Mouse (Mus musculus) thymus, adult 18-20 months (tissue): ENCODE results near the gene Cd164l2.

Source experiments
- DNase-seq, 2 experiments: peaks; one replicate each; pipeline ENCODE4 v3.0.0; 2022; ENCODE audit warnings: mixed read lengths in 2 of 2

Cd164l2 gene

DNA sequence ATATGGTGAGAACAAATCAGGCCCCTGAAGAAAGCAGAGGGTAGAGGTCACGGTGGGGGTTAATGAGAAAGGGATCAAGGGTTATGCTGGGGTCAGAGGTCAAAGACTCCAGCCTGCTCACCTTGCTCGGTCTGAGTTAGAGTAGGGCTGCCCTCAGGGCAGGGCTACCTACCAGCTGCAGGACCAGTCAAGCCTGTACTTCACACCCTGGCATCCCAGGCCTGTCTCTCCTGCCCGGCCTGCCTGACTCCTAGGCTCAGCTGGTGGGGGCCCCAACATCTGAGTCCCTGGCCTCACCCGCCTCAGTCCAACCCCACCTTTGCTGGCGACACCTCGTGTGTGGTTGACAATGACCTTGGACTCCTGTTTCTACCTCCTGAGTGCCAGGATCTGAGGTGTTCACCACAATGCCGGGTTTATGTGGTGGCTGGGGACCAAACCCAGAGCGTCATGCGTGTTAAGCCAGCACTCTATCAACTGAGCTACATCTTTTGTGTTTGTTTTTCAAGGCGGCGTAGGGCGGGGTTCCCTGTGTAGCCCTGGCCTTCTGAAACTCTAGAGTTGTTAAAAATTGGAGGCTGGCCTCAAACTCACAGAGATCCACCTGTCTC lies 46.0 kb downstream of the Cd164l2 start:
- DNase-seq = no peak

DNA sequence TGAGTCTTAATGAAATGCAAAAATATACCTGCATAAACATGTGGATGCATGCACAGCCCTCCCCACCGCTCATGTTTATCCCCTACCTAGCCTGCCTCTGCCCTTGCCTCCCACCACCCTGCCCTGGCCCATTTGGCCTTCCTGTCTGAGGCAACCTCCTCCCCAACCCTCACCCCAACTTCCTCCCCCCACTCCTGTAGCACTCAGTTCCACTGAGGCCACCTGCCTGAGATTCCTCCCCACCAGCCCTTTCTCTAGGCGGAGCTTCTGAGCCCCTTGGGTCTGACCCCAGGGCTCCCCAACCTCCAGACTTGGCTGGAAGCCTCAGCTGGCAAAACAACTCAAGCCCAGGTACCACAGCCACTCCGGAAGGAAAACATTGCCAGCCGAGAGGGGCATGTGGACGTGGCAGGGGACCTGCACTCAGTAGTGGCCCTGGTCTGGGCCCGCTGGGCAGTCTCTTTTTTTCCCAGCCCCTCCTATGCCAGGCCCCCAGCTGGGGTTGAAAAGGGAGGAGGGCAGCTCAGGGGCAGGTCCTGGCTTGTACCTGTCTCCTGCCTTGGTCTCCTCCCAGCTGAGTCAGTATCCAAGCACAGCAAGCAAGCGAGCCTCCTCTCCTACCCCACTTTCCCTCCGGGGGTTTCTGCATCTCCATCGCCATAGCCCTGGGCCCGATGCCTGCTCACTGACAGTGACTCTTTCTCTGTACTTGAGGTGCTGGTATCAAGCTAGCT lies 49.9 kb downstream of the Cd164l2 start:
- DNase-seq = peak; percentile 58 to 73

DNA sequence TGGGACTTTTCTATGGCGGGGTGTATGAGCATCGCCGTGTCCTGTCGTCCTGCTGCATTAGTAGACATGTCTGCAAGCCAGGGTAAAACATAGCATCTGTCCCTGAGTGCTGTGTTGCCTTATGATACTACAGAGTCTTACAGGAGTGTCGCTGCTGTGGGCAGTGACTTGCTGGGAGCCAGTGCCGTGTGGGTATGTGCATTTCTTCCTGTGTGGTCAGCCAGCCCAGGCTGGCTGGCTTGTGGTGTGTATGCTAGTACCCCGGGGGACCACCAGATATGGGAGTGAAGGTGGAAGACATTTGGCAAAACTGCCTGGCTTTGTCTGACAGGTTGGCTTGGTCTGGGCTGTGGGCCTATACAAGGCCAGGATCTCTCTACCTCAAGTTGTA lies 50.4 kb downstream of the Cd164l2 start:
- DNase-seq = no peak

DNA sequence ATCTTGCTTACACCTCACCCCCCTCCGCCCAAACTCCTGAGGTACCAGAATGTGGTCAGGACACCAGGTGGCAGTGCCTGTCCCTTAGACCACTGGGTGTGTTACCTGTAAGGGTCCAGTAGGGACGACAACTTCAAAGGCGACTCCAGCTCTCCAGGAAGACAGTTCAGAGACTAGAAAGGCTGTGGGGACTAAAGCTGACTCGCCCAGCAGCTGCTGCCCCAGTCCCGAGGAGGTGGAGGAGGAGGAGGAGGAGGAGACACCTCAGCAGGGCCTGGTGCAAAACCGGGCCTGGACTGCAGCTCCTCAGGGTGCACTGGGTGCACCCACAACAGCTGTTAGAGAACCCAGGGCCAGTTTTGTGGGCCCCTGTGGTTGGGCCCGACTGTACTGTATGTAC lies 51.0 kb downstream of the Cd164l2 start, which contains the start of gene Sytl1:
Gene Sytl1, minus strand, starts transcription at position 232 of the 400 bp plus-strand sequence.
- peak in 1 of 2 experiments; percentile 43 for DNase-seq

- no peak for DNase-seq
Observed at GRCm38 (mm10) chr4:133263756-133264155, 51.8 kb downstream of the Cd164l2 start.

GRCm38 (mm10) chr4:133264559-133264958 lies 52.6 kb downstream of the Cd164l2 start:
- DNase-seq = no peak

DNA sequence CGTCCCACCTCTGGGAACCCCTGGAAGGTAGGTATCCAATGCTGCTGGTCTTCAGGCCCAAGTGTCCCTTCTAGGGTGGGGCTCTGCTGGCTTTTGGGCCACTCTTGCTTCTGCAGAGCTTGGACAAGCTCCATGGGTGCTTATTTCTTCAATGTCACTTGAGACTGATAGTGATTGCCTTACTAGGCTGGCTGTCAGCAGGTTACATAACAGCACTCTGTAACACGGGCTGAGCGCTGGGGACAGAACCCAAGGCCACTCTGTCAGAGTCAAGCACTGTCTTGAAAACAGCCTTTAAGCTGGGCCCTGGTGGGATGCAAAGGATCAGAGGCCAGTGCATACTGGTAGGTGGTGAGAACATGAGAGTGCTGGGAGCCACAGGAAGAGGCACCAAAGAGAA lies 53.4 kb downstream of the Cd164l2 start:
- no peak for DNase-seq

GRCm38 (mm10) chr4:133265759-133266158 lies 53.8 kb downstream of the Cd164l2 start:
- DNase-seq = no peak

GRCm38 (mm10) chr4:133266248-133266880 lies 54.4 kb downstream of the Cd164l2 start:
- no peak for DNase-seq

GRCm38 (mm10) chr4:133268931-133269330 lies 57.0 kb downstream of the Cd164l2 start:
- DNase-seq = no peak

DNA sequence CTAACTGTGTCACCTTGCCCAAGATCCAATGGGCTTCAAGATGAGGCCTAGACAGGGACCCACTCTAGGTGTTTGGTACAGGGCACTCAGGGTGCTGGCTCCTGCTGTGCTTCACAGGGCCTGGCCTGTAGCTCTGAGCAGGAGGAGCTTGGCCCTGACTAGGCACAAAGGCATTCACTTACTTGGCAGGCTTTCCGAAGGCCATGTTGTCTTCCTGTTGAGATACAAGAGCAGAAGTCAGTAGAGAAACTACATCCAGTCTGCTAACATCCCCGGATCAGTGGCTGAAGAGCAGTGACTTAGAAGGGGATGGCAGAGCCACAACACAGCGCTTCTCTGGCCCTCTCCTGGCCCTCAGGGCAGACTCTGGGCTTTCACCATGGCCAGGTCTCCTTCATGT lies 57.7 kb downstream of the Cd164l2 start:
- DNase-seq = no peak

GRCm38 (mm10) chr4:133270929-133271328 lies 59.0 kb downstream of the Cd164l2 start:
- no peak for DNase-seq
